Mouse (Mus musculus): ENCODE measurements around the gene Insc.

DNA sequence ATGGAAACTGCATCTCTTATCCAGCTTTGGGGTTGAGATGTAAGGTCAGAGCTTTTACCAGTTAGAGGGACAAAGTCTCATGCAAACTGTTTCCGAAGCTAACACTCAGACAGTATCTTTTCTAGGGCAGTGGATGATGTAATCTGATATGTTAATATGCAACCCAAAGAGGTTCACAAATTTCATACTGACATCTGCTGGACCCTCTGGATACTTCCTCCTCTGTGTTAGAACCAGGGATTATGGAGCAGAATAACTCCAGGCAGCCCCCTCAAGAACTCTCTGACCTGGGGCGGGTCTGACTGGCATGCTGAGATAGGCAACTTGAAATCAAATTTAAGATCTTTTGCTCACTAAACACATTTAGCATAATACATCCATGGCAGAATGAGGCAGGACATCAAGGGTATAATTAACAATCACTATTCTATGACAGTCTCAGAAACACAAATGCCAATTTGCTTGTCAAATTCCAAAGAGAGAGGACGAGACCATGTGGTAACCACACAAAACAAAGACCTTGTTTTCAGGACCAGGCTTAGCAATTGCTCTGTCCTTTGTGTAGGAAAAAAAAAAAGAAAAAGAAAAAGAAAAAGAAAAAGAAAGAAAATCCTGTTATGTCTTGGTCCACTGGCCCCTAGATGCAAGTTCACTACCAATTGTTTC, 117.5 kb downstream of the Insc start:
- TF ChIP-seq POLR2A (IDR thresholded peaks at IDR 0.05; ENCODE audit: low read depth, low read length) = no peak
- TF ChIP-seq CTCF (conservative IDR thresholded peaks at IDR 0.05; ENCODE audit: insufficient read depth, insufficient read length, low read depth, low read length) = no peak
